Mouse (Mus musculus) neural tube, embryonic 15.5 days (tissue): ENCODE results near the gene Otop1. TPM values are rescaled to one million over a fixed set of nuclear protein-coding genes. Genes with fewer than 3 reads are reported as not detected.

Experiments
- ATAC-seq: fragments of 200-750 bp; cut with Nextera tagmentation; 2 replicates; pipeline ENCODE4 v1.8.0; 2017; ENCODE audit warnings: mild to moderate bottlenecking, moderate TSS enrichment, moderate library complexity; ENCODE audit not compliant: low FRiP score
- H3K27ac ChIP-seq: fragments of 300-500 bp; sonication (generic); replicated peaks from 2 replicates; pipeline ENCODE4 v1.5.1; 2015; ENCODE audit warnings: mild to moderate bottlenecking, inconsistent platforms
- H3K27me3 ChIP-seq: fragments of 300-500 bp; sonication (generic); replicated peaks from 2 replicates; pipeline ENCODE4 v1.6.1; 2015; ENCODE audit warnings: inconsistent platforms
- H3K36me3 ChIP-seq: fragments of 300-500 bp; sonication (generic); 2 replicates; pipeline ENCODE4 v1.6.1; 2015; ENCODE audit warnings: inconsistent platforms
- H3K4me1 ChIP-seq: fragments of 300-500 bp; sonication (generic); 2 replicates; pipeline ENCODE4 v1.6.1; 2015; ENCODE audit warnings: inconsistent platforms
- H3K4me2 ChIP-seq: fragments of 300-500 bp; sonication (generic); 2 replicates; pipeline ENCODE4 v1.6.1; 2015; ENCODE audit warnings: inconsistent platforms, mild to moderate bottlenecking, moderate library complexity
- H3K4me3 ChIP-seq: fragments of 300-500 bp; sonication (generic); replicated peaks from 2 replicates; pipeline ENCODE4 v1.5.1; 2015; ENCODE audit warnings: mild to moderate bottlenecking, inconsistent platforms
- H3K9ac ChIP-seq: fragments of 300-500 bp; sonication (generic); replicated peaks from 2 replicates; pipeline ENCODE4 v1.6.1; 2015; ENCODE audit warnings: mild to moderate bottlenecking, inconsistent platforms
- H3K9me3 ChIP-seq: fragments of 300-500 bp; sonication (generic); replicated peaks from 2 replicates; pipeline ENCODE4 v1.6.1; 2016; ENCODE audit warnings: inconsistent platforms
- WGBS: fragments of 180-500 bp; shearing (Covaris S2); methylation state at CpG from one replicate; pipeline ENCODE4 v1.1.7; 2015; ENCODE audit warnings: mixed read lengths; 5-methylcytosine and 5-hydroxymethylcytosine counted together
- polyA plus RNA-seq: library from polyadenylated mRNA; unstranded; fragments of >200 nt; fragmentation: Nextera tagmentation; extraction: Ambion mirVana; gene quantifications from 2 replicates; pipeline ENCODE4 v1.2.1, GENCODE M21; 2015

The Otop1 gene
- polyA plus RNA-seq, 1 experiment from 2014 or later: 0.05 TPM

DNA sequence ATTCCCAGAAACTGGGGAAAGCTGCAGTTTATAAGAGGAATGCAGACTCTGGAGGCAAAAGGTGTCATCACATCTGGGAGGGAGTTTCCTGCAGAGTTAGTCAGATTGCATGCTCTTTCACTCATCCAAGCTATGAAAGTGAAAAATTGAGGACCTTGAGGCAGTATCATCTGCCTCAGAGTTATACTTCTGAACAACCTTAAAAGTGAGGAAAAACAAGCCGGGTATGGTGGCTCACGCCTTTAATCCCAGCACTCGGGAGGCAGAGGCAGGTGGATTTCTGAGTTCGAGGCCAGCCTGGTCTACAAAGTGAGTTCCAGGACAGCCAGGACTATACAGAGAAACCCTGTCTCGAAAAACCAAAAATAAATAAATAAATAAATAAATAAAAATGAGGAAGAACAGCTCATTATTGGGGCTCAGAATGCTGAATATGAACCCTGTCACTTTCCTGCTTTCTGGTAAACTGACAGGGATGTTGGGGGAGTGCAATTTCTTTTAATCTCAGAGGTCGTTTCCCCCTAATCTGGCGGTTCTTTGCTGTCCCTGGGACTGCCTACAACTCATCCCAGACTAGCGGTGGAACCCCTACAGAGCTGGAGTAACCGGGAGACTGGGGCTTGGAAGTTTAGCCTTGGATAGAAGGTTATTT is 16.2 kb upstream of the Otop1 start:
- H3K9me3 ChIP-seq: no peaks in the 10 kb centered on the region
- H3K4me3 ChIP-seq: peak overlapping the region; percentile 84
- H3K4me2 ChIP-seq: peak overlapping the region; percentile 85
- H3K27me3 ChIP-seq: no peaks in the 10 kb centered on the region
- peaks cover 23% of the 10 kb centered on the region for H3K36me3 ChIP-seq
- 40% methylated on average over 9 of the region's 9 CpGs for WGBS
- ATAC-seq: peak; percentile 6; the same call in 1 of the 2 replicates
- H3K27ac ChIP-seq: peak overlapping the region; percentile 78
- peaks cover 13% of the 10 kb centered on the region for H3K4me1 ChIP-seq
- peak overlapping the region; percentile 62 for H3K9ac ChIP-seq

DNA sequence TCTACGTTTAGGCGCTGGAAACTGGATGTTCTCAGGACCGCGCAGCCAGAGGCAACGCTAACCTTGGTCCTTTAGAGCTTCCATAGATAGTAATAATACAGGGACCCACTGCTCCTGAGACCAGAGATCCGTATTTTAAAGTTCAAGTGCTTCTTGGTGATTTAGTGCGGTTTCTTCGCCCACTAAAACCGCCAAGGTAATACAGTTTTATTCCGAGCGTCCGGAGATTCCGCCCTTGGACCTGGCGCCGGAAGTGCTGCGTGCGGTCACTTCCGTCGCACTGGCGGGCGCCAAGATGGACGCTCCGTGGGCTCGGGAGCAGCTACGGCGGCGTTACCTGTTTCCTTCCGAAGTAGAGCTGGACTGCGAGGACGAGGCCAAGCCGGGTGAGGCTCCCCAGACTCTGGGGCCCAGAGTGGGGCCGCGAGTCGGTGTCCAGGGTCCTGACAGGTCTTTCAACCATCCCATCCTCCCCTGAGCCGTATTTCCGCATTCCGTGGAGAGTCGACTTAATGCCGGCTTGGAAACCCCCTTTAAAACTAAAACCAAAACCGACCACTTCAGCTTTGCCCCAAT is 15.6 kb upstream of the Otop1 start, which contains the start of gene Tmem128:
Tmem128 (plus strand) TSS at position 79 of the 576 bp plus-strand sequence.
- H3K4me1 ChIP-seq: peaks cover 13% of the 10 kb centered on the region
- H3K4me3 ChIP-seq: peak within 1 kb of the TSS; percentile 84
- H3K9me3 ChIP-seq: no peaks in the 10 kb centered on the region
- H3K27ac ChIP-seq: peak within 1 kb of the TSS; percentile 78
- H3K36me3 ChIP-seq: peaks cover 29% of the 10 kb centered on the region
- WGBS: under 1% methylated on average over 40 of the region's 40 CpGs
- ATAC-seq: peak; percentile 85
- peak within 1 kb of the TSS; percentile 62 for H3K9ac ChIP-seq
- peak within 1 kb of the TSS; percentile 85 for H3K4me2 ChIP-seq
- no peaks in the 10 kb centered on the region for H3K27me3 ChIP-seq

DNA sequence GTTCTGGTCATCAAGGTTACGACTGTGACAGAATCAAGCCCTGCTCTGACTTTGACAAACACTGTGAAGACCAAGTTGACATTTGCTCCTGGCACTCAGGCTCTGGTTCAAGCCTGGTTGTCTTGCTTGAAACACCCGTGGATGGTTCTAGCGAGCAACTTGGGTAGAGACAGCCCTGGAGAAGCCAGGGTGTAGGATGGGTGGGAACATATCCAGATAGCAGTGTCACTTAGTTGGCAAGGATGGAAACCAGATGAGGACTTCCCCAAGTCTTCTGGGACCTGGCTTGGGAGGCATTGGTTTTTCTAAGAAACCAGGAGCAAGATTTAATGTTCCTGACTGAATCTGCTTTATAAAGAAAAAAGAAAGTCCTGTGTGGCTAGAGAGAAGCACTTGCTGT is 4.8 kb upstream of the Otop1 start:
- H3K4me2 ChIP-seq: no peak overlapping the region
- peaks cover 25% of the 10 kb centered on the region for H3K27me3 ChIP-seq
- H3K9ac ChIP-seq: no peak overlapping the region
- WGBS: 92% methylated on average over 3 of the region's 3 CpGs
- H3K4me1 ChIP-seq: peaks cover 3% of the 10 kb centered on the region; the same call in 1 of the 2 replicates
- no peaks in the 10 kb centered on the region for H3K9me3 ChIP-seq
- ATAC-seq: no peak
- no peak overlapping the region for H3K4me3 ChIP-seq
- no peak overlapping the region for H3K27ac ChIP-seq
- peaks cover 41% of the 10 kb centered on the region for H3K36me3 ChIP-seq

GRCm38 (mm10) chr5:38273831-38274230 is 1.9 kb upstream of the Otop1 start:
- Histone ChIP-seq H3K9ac (no peak overlapping the region), H3K4me2 (no peak overlapping the region), H3K9me3 (no peaks in the 10 kb centered on the region), H3K27ac (no peak overlapping the region), H3K36me3 (peaks cover 18% of the 10 kb centered on the region), H3K27me3 (peaks cover 53% of the 10 kb centered on the region), H3K4me3 (no peak overlapping the region), H3K4me1 (peaks cover 22% of the 10 kb centered on the region)
- 90% methylated on average over 4 of the region's 4 CpGs for WGBS
- ATAC-seq: no peak

DNA sequence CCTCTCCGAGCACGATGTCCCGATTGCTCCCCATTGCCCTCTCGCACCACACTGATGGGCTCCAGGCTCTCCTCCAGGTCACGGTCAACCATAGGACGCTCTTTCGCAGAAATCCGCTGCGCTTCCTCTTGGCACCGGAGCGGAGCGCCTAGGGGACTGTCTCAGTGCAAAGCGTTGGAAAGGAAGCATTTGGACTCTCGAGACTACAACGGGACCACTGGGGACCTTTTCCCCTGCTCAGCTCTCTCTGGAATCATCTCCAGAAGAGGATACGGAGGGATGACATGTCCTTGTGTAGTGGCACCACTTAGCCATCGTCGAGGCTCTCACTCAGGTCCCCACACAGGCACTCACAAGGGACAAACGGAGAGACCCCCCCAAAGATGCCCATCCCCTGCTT is 679 bp downstream of the Otop1 start:
- H3K4me1 ChIP-seq: peaks cover 22% of the 10 kb centered on the region
- H3K27ac ChIP-seq: no peak overlapping the region
- no peak overlapping the region for H3K9ac ChIP-seq
- H3K4me3 ChIP-seq: peak overlapping the region; percentile 39
- under 1% methylated on average over 19 of the region's 19 CpGs for WGBS
- H3K4me2 ChIP-seq: peak overlapping the region; percentile 66
- H3K36me3 ChIP-seq: peaks cover 3% of the 10 kb centered on the region; the same call in 1 of the 2 replicates
- H3K27me3 ChIP-seq: peaks cover 74% of the 10 kb centered on the region
- no peaks in the 10 kb centered on the region for H3K9me3 ChIP-seq
- no peak for ATAC-seq

- ATAC-seq: 0 out of 2 replicates have a peak, but pooled peaks have one; percentile 39
- Histone ChIP-seq H3K9ac (peak overlapping the region; percentile 24; the same call in 1 of the 2 replicates), H3K27me3 (peaks cover 74% of the 10 kb centered on the region), H3K4me3 (peak overlapping the region; percentile 39), H3K27ac (no peak overlapping the region), H3K9me3 (no peaks in the 10 kb centered on the region), H3K4me1 (peaks cover 22% of the 10 kb centered on the region), H3K4me2 (peak overlapping the region; percentile 66), H3K36me3 (no peaks in the 10 kb centered on the region)
- WGBS: under 1% methylated on average over 65 of the region's 65 CpGs
Observed at GRCm38 (mm10) chr5:38277098-38277866, 1.5 kb downstream of the Otop1 start.

DNA sequence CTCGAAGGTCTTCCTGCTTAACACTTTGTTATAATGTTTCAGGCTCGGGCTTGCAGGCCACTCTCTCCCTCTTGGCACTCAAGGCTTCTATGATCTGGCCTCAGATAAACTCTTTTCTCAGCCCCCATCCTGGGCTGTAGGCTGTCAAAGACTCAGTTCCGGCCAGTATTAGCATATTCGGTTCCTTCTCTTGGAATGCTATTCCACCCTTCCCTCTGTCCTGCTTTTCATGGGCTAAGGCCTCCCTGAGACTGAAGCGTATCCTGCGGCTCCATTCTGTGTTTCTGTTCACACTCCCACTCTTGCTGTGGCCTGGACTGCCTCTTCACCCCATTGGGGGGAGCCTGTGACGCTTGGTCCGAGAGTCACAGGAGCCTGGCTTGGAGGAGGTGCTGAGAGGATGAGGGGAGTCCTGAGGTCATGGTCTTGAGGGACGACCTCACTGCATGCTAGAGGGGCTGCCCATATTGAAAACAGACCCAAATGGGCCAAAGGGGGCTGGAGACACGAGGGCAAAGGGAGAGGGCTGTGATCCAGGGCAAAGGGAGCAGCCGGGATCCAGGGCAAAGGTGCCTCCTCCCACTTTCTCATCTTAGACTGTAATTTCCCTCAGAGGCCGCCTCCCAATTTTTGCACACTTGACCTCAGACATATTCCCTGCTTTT is 2.3 kb downstream of the Otop1 start:
- H3K36me3 ChIP-seq: no peaks in the 10 kb centered on the region
- H3K4me3 ChIP-seq: peak overlapping the region; percentile 39
- no peak overlapping the region for H3K27ac ChIP-seq
- WGBS: 18% methylated on average over 12 of the region's 12 CpGs
- 0 out of 2 replicates have a peak overlapping the region, but pooled peaks have one; percentile 24 for H3K9ac ChIP-seq
- no peaks in the 10 kb centered on the region for H3K9me3 ChIP-seq
- H3K4me2 ChIP-seq: peak overlapping the region; percentile 66
- no peak for ATAC-seq
- H3K27me3 ChIP-seq: peaks cover 74% of the 10 kb centered on the region
- peaks cover 22% of the 10 kb centered on the region for H3K4me1 ChIP-seq

DNA sequence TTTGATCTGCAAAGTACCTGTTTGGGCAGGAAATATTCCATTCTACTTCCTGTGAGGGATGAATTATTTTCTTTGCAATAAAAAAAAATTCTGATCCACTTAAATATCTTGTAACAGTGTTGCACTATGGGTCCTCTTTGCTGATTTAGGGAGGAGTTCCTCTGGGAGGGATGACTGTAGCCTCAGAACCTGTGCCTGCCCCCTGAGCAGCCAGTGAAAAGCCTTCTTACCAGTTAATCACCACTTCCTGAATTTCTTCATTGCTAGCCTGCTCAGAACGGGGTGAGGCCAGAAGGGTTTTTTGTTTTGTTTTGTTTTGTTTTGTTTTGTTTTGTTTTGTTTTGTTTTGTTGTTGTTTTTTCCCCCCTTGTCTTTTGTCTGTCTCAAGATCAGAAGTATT is 4.3 kb downstream of the Otop1 start:
- peaks cover 22% of the 10 kb centered on the region for H3K4me1 ChIP-seq
- no peak overlapping the region for H3K9ac ChIP-seq
- no peaks in the 10 kb centered on the region for H3K36me3 ChIP-seq
- no peak overlapping the region for H3K4me2 ChIP-seq
- no peak overlapping the region for H3K27ac ChIP-seq
- H3K9me3 ChIP-seq: no peaks in the 10 kb centered on the region
- WGBS: 47% methylated on average over 1 of the region's 1 CpGs
- no peak overlapping the region for H3K4me3 ChIP-seq
- H3K27me3 ChIP-seq: peaks cover 57% of the 10 kb centered on the region
- no peak for ATAC-seq

GRCm38 (mm10) chr5:38285724-38286123 is 10.0 kb downstream of the Otop1 start:
- ATAC-seq: no peak
- Histone ChIP-seq H3K4me2 (no peak overlapping the region), H3K4me1 (no peaks in the 10 kb centered on the region), H3K27ac (no peak overlapping the region), H3K4me3 (no peak overlapping the region), H3K9ac (no peak overlapping the region), H3K27me3 (0 out of 2 replicates have a peak, but pooled peaks cover 3% of the 10 kb centered on the region), H3K9me3 (no peaks in the 10 kb centered on the region), H3K36me3 (no peaks in the 10 kb centered on the region)
- WGBS: 68% methylated on average over 9 of the region's 9 CpGs

- Histone ChIP-seq H3K9ac (no peak overlapping the region), H3K9me3 (no peaks in the 10 kb centered on the region), H3K4me1 (no peaks in the 10 kb centered on the region), H3K27ac (no peak overlapping the region), H3K4me2 (no peak overlapping the region), H3K4me3 (no peak overlapping the region), H3K36me3 (no peaks in the 10 kb centered on the region), H3K27me3 (no peaks in the 10 kb centered on the region)
- no peak for ATAC-seq
- WGBS: 90% methylated on average over 3 of the region's 3 CpGs
Observed at GRCm38 (mm10) chr5:38288476-38288875, 12.7 kb downstream of the Otop1 start.

- Histone ChIP-seq H3K27me3 (no peaks in the 10 kb centered on the region), H3K9ac (no peak overlapping the region), H3K4me3 (no peak overlapping the region), H3K36me3 (no peaks in the 10 kb centered on the region), H3K4me2 (no peak overlapping the region), H3K27ac (no peak overlapping the region), H3K4me1 (no peaks in the 10 kb centered on the region), H3K9me3 (no peaks in the 10 kb centered on the region)
- no peak for ATAC-seq
- WGBS: 88% methylated on average over 12 of the region's 12 CpGs
Observed at GRCm38 (mm10) chr5:38301761-38302411, 26.1 kb downstream of the Otop1 start.
